Mouse (Mus musculus): ENCODE results near the gene Lct. TPM values are rescaled to one million over a fixed set of nuclear protein-coding genes. Genes with fewer than 3 reads are reported as not detected.

The Lct gene
- 0.07 TPM in 1 of 2 replicates, not detected in the other for polyA plus RNA-seq (2015; fragmentation: Nextera tagmentation; extraction: Ambion mirVana)

DNA sequence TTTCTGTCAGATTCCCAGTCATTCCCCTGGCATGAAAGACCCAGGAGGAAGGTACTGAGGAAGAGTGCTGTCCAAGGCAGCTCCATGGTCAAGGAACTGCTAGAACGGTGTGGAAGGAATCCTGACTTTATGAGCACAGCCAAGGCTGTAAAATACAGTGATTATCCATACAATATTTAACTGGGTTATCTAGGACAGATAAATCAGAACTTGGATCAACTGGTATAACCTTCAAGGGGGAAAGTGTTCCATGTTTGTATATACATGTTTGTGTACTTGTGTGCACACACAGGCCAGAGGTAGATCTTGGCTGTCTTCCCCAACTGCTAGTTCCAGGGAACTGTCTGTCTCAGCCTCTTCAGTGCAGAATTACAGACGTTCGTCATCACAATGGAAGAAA, at the start of gene Lct:
Gene Lct, minus strand, starts transcription at position 101 of the 400 bp plus-strand sequence.
- H3K36me3 ChIP-seq (replicated peaks; ENCODE audit: insufficient read depth, low read length): peaks cover 28% of the 10 kb centered on the region
- H3K4me1 ChIP-seq (ENCODE audit: insufficient read depth): peaks cover 7% of the 10 kb centered on the region; the same call in 1 of the 2 replicates
- H3K4me2 ChIP-seq (ENCODE audit: low read depth, low read length): no peak within 1 kb of the TSS
- no peak within 1 kb of the TSS for H3K27ac ChIP-seq (ENCODE audit: low read depth)
- H3K9me3 ChIP-seq (ENCODE audit: low read length): no peaks in the 10 kb centered on the region
- no peaks in the 10 kb centered on the region for H3K27me3 ChIP-seq (ENCODE audit: insufficient read depth, low read length)
- no peak within 1 kb of the TSS for H3K9ac ChIP-seq (replicated peaks)
- no peak for DNase-seq
- no peak within 1 kb of the TSS for H3K4me3 ChIP-seq (ENCODE audit: low read depth, low read length)
- 82% methylated on average over 3 of the region's 3 CpGs for WGBS (ENCODE audit: insufficient replicate concordance)
- no peak for TF ChIP-seq CTCF (IDR thresholded peaks at IDR 0.05; ENCODE audit: low read depth)
- no peak for TF ChIP-seq EP300 (IDR thresholded peaks at IDR 0.05; ENCODE audit: low read depth)
- ATAC-seq: no peak

GRCm38 (mm10) chr1:128376841-128377240, 48.7 kb upstream of the Lct start:
- H3K9ac ChIP-seq (replicated peaks): no peak overlapping the region
- peaks cover 48% of the 10 kb centered on the region for H3K36me3 ChIP-seq (replicated peaks; ENCODE audit: insufficient read depth, low read length)
- no peaks in the 10 kb centered on the region for H3K27me3 ChIP-seq (ENCODE audit: insufficient read depth, low read length)
- no peak for ATAC-seq
- H3K4me2 ChIP-seq (ENCODE audit: low read depth, low read length): no peak overlapping the region
- no peaks in the 10 kb centered on the region for H3K9me3 ChIP-seq (ENCODE audit: low read length)
- H3K4me1 ChIP-seq (ENCODE audit: insufficient read depth): no peaks in the 10 kb centered on the region
- TF ChIP-seq EP300 (IDR thresholded peaks at IDR 0.05; ENCODE audit: low read depth) (no peak), CTCF (IDR thresholded peaks at IDR 0.05; ENCODE audit: low read depth) (no peak)
- WGBS (ENCODE audit: insufficient replicate concordance): 89% methylated on average over 4 of the region's 4 CpGs
- no peak for DNase-seq
- H3K4me3 ChIP-seq (ENCODE audit: low read depth, low read length): no peak overlapping the region
- no peak overlapping the region for H3K27ac ChIP-seq (ENCODE audit: low read depth)

DNA sequence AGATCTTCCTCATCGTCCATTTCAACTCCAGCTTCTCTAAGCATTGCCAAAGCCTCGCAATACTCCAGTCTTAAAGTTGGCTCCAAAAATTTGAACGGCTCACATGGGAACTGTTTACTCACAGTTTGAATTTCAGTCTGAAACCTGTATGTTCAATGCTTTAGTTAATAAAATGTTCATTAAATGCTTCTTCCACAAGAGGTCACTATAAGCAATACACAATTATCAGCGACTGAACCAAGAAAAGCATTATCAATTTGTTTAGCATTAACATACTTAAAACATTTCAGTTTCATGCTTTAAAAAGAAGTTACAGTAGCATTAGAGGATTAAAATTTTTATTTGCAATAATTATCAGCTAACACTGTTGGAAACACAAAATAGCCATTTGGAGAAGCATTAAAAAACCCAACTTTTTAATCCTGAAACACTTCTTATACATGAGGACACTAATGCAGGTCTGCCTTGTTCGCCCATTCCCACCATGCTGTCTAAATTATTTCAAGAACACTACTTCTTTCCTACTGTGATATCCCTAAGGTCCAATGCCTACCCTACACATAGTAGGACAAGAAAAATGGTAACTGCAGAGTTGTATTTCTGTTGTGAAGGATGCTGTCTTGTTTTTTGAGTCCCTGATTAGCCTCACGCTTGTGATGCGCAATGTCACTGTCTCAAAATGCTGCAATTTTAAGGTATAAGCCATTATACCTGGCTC, 44.2 kb upstream of the Lct start:
- Histone ChIP-seq H3K4me3 (ENCODE audit: low read depth, low read length) (no peak overlapping the region), H3K9me3 (ENCODE audit: low read length) (no peaks in the 10 kb centered on the region), H3K4me1 (ENCODE audit: insufficient read depth) (no peaks in the 10 kb centered on the region), H3K4me2 (ENCODE audit: low read depth, low read length) (no peak overlapping the region), H3K27me3 (ENCODE audit: insufficient read depth, low read length) (no peaks in the 10 kb centered on the region), H3K27ac (ENCODE audit: low read depth) (no peak overlapping the region), H3K36me3 (replicated peaks; ENCODE audit: insufficient read depth, low read length) (peaks cover 48% of the 10 kb centered on the region), H3K9ac (replicated peaks) (no peak overlapping the region)
- TF ChIP-seq CTCF (IDR thresholded peaks at IDR 0.05; ENCODE audit: low read depth): peak; percentile 60
- no peak for TF ChIP-seq EP300 (IDR thresholded peaks at IDR 0.05; ENCODE audit: low read depth)
- DNase-seq: no peak
- WGBS (ENCODE audit: insufficient replicate concordance): 80% methylated on average over 7 of the region's 7 CpGs
- no peak for ATAC-seq

DNA sequence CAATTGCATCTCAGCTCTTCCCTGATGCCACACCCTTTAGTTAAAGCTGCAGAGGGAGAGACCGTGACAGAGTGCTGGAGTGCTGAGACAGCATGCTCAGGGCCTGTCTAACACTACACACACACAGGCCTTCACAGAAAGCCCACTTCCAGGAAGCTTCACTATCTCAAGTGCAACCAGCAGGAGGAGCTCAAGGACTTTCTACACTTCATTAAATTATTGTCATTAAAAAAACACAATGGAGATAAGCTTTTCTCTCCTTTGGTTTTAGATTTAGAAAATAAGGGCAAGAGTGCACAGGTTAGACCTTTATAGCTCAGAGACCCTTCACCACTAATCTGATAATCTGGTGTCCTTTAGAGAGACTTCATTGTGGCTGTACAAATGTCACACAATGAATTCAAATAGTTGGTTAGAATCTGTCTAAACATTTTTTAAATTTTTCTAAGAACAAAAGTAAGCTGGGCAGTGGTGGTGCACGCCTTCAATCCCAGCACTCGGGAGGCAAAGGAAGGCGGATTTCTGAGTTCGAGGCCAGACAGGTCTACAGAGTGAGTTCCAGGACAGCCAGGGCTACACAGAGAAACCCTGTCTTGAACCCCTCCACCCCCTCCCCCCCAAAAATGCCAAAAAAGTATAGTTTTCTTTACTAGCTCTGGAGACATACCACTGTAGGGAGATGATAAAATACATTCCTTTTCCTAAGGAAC, 40.8 kb upstream of the Lct start:
- ATAC-seq (no peak), DNase-seq (peak; percentile 42)
- Histone ChIP-seq H3K27me3 (ENCODE audit: insufficient read depth, low read length) (no peaks in the 10 kb centered on the region), H3K4me1 (ENCODE audit: insufficient read depth) (no peaks in the 10 kb centered on the region), H3K27ac (ENCODE audit: low read depth) (no peak overlapping the region), H3K4me3 (ENCODE audit: low read depth, low read length) (no peak overlapping the region), H3K4me2 (ENCODE audit: low read depth, low read length) (no peak overlapping the region), H3K9me3 (ENCODE audit: low read length) (no peaks in the 10 kb centered on the region), H3K36me3 (replicated peaks; ENCODE audit: insufficient read depth, low read length) (peaks cover 56% of the 10 kb centered on the region), H3K9ac (replicated peaks) (no peak overlapping the region)
- WGBS (ENCODE audit: insufficient replicate concordance): 82% methylated on average over 5 of the region's 5 CpGs
- TF ChIP-seq EP300 (IDR thresholded peaks at IDR 0.05; ENCODE audit: low read depth) (no peak), CTCF (IDR thresholded peaks at IDR 0.05; ENCODE audit: low read depth) (peak; percentile 73)

GRCm38 (mm10) chr1:128360601-128361000, 32.5 kb upstream of the Lct start:
- no peaks in the 10 kb centered on the region for H3K27me3 ChIP-seq (ENCODE audit: insufficient read depth, low read length)
- no peak overlapping the region for H3K4me3 ChIP-seq (ENCODE audit: low read depth, low read length)
- 59% methylated on average over 2 of the region's 2 CpGs for WGBS (ENCODE audit: insufficient replicate concordance)
- ATAC-seq (no peak), DNase-seq (no peak)
- TF ChIP-seq CTCF (IDR thresholded peaks at IDR 0.05; ENCODE audit: low read depth): no peak
- no peak for TF ChIP-seq EP300 (IDR thresholded peaks at IDR 0.05; ENCODE audit: low read depth)
- H3K27ac ChIP-seq (ENCODE audit: low read depth): peak overlapping the region; percentile 69; the same call in 1 of the 2 replicates
- H3K36me3 ChIP-seq (replicated peaks; ENCODE audit: insufficient read depth, low read length): peaks cover 43% of the 10 kb centered on the region
- no peaks in the 10 kb centered on the region for H3K9me3 ChIP-seq (ENCODE audit: low read length)
- no peak overlapping the region for H3K4me2 ChIP-seq (ENCODE audit: low read depth, low read length)
- H3K4me1 ChIP-seq (ENCODE audit: insufficient read depth): peaks cover 29% of the 10 kb centered on the region
- no peak overlapping the region for H3K9ac ChIP-seq (replicated peaks)

GRCm38 (mm10) chr1:128359554-128360376, 31.6 kb upstream of the Lct start, which contains the start of gene Mcm6:
Mcm6 (minus strand) TSS chr1:128359664.
- Histone ChIP-seq H3K4me3 (ENCODE audit: low read depth, low read length) (peak within 1 kb of the TSS; percentile 81), H3K4me1 (ENCODE audit: insufficient read depth) (peaks cover 29% of the 10 kb centered on the region), H3K27me3 (ENCODE audit: insufficient read depth, low read length) (no peaks in the 10 kb centered on the region), H3K9ac (replicated peaks) (peak within 1 kb of the TSS; percentile 82), H3K4me2 (ENCODE audit: low read depth, low read length) (peak within 1 kb of the TSS; percentile 83), H3K9me3 (ENCODE audit: low read length) (no peaks in the 10 kb centered on the region), H3K36me3 (replicated peaks; ENCODE audit: insufficient read depth, low read length) (peaks cover 46% of the 10 kb centered on the region), H3K27ac (ENCODE audit: low read depth) (peak within 1 kb of the TSS; percentile 80)
- TF ChIP-seq EP300 (IDR thresholded peaks at IDR 0.05; ENCODE audit: low read depth): no peak
- peak; percentile 96 for DNase-seq
- WGBS (ENCODE audit: insufficient replicate concordance): 2% methylated on average over 38 of the region's 38 CpGs
- ATAC-seq: peak; percentile 95

Measured in liver, postnatal 0 days (tissue).